Mouse (Mus musculus) heart, postnatal 0 days (tissue): ENCODE measurements around the gene Dab2.

Experiments
- CTCF ChIP-seq: IDR thresholded peaks from 2 replicates; pipeline ENCODE4 v1.5.1; 2016; ENCODE audit warnings: antibody characterized with exemption, control low read depth, low read depth
- EP300 ChIP-seq: IDR thresholded peaks from 2 replicates; pipeline ENCODE4 v1.6.1; 2016; ENCODE audit warnings: antibody characterized with exemption, low read depth

DNA sequence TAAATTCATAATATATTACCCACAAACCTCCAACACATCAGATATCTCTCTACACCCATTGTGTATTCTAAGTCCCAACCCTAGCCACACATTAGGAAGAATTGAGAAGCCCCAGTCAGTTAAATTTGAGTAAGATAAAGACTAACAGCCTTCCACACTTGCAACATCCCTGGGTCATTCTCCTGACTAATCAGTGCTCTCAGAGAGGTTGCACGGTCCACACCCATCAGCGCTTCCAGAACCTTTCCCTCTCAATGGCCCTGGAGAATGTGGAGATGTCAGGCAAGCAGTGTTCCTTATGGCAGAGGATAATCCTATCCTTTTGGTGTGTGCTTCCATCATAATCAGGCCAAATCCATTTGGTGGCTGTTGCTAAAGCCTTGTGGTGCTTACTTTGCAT is 144.9 kb downstream of the Dab2 start:
- TF ChIP-seq CTCF (no peak), EP300 (no peak)
